Mouse (Mus musculus) hindbrain, embryonic 15.5 days (tissue): ENCODE data around the gene Med13l. TPM values are rescaled to one million over a fixed set of nuclear protein-coding genes. Genes with fewer than 3 reads are reported as not detected.

Experiments
- ATAC-seq: fragments of 200-750 bp; cut with Nextera tagmentation; 2 replicates; pipeline ENCODE4 v1.8.0; 2017; ENCODE audit warnings: low read depth, moderate number of reproducible peaks, moderate TSS enrichment; ENCODE audit not compliant: low FRiP score
- H3K27ac ChIP-seq: fragments of 300-500 bp; sonication (generic); replicated peaks from 2 replicates; pipeline ENCODE4 v1.5.1; 2015; ENCODE audit warnings: mild to moderate bottlenecking, inconsistent platforms
- H3K27me3 ChIP-seq: fragments of 300-500 bp; sonication (generic); 2 replicates; pipeline ENCODE4 v1.6.1; 2015; ENCODE audit warnings: control low read depth, inconsistent platforms
- H3K36me3 ChIP-seq: fragments of 300-500 bp; sonication (generic); 2 replicates; pipeline ENCODE4 v1.6.1; 2015; ENCODE audit warnings: control low read depth, inconsistent platforms
- H3K4me1 ChIP-seq: fragments of 300-500 bp; sonication (generic); replicated peaks from 2 replicates; pipeline ENCODE4 v1.6.1; 2015; ENCODE audit warnings: control low read depth, inconsistent platforms
- H3K4me2 ChIP-seq: fragments of 300-500 bp; sonication (generic); 2 replicates; pipeline ENCODE4 v1.6.1; 2015; ENCODE audit warnings: moderate library complexity, mild to moderate bottlenecking, inconsistent platforms
- H3K4me3 ChIP-seq: fragments of 300-500 bp; sonication (generic); 2 replicates; pipeline ENCODE4 v1.5.1; 2015; ENCODE audit warnings: mild to moderate bottlenecking, inconsistent platforms
- H3K9ac ChIP-seq: fragments of 300-500 bp; sonication (generic); 2 replicates; pipeline ENCODE4 v1.6.1; 2015; ENCODE audit warnings: inconsistent platforms
- H3K9me3 ChIP-seq: fragments of 300-500 bp; sonication (generic); 2 replicates; pipeline ENCODE4 v1.6.1; 2016; ENCODE audit warnings: control low read depth, inconsistent platforms
- WGBS: fragments of 180-500 bp; shearing (Covaris S2); methylation state at CpG from one replicate; pipeline ENCODE4 v1.1.7; 2015; 5-methylcytosine and 5-hydroxymethylcytosine counted together
- polyA plus RNA-seq: library from polyadenylated mRNA; unstranded; fragments of >200 nt; fragmentation: Nextera tagmentation; extraction: Ambion mirVana; gene quantifications from 2 replicates; pipeline ENCODE4 v1.2.1, GENCODE M21; 2015

Med13l gene
- polyA plus RNA-seq, 1 experiment from 2014 or later, result 13.7 TPM

- Histone ChIP-seq H3K4me2 (no peak overlapping the region), H3K27ac (no peak overlapping the region), H3K36me3 (no peaks in the 10 kb centered on the region), H3K4me1 (peaks cover 65% of the 10 kb centered on the region), H3K27me3 (no peaks in the 10 kb centered on the region), H3K9ac (no peak overlapping the region), H3K9me3 (no peaks in the 10 kb centered on the region), H3K4me3 (no peak overlapping the region)
- no peak for ATAC-seq
- 48% methylated on average over 6 of the region's 6 CpGs for WGBS
Measured at GRCm38 (mm10) chr5:118598601-118599000, 38.1 kb downstream of the Med13l start.

GRCm38 (mm10) chr5:118601452-118601851 lies 41.0 kb downstream of the Med13l start:
- H3K27me3 ChIP-seq, result no peaks in the 10 kb centered on the region
- no peak overlapping the region for H3K9ac ChIP-seq
- no peak overlapping the region for H3K27ac ChIP-seq
- peaks cover 84% of the 10 kb centered on the region for H3K4me1 ChIP-seq
- no peak for ATAC-seq
- no peak overlapping the region for H3K4me2 ChIP-seq
- H3K36me3 ChIP-seq, result no peaks in the 10 kb centered on the region
- no peak overlapping the region for H3K4me3 ChIP-seq
- no peaks in the 10 kb centered on the region for H3K9me3 ChIP-seq
- 89% methylated on average over 4 of the region's 4 CpGs for WGBS

- Histone ChIP-seq H3K36me3 (no peaks in the 10 kb centered on the region), H3K4me2 (no peak overlapping the region), H3K9me3 (no peaks in the 10 kb centered on the region), H3K27ac (no peak overlapping the region), H3K9ac (no peak overlapping the region), H3K27me3 (no peaks in the 10 kb centered on the region), H3K4me1 (peaks cover 83% of the 10 kb centered on the region), H3K4me3 (no peak overlapping the region)
- 66% methylated on average over 7 of the region's 7 CpGs for WGBS
- ATAC-seq, result no peak
Measured at GRCm38 (mm10) chr5:118602706-118603105, 42.2 kb downstream of the Med13l start.

GRCm38 (mm10) chr5:118605424-118606067 lies 45.1 kb downstream of the Med13l start:
- WGBS, result 78% methylated on average over 11 of the region's 11 CpGs
- H3K36me3 ChIP-seq, result no peaks in the 10 kb centered on the region
- no peak overlapping the region for H3K4me2 ChIP-seq
- H3K4me1 ChIP-seq, result peaks cover 74% of the 10 kb centered on the region
- no peak overlapping the region for H3K27ac ChIP-seq
- no peaks in the 10 kb centered on the region for H3K9me3 ChIP-seq
- no peaks in the 10 kb centered on the region for H3K27me3 ChIP-seq
- ATAC-seq, result no peak
- H3K9ac ChIP-seq, result no peak overlapping the region
- H3K4me3 ChIP-seq, result no peak overlapping the region

GRCm38 (mm10) chr5:118606636-118607035 lies 46.2 kb downstream of the Med13l start:
- H3K36me3 ChIP-seq, result no peaks in the 10 kb centered on the region
- no peak overlapping the region for H3K9ac ChIP-seq
- H3K4me2 ChIP-seq, result no peak overlapping the region
- no peak overlapping the region for H3K4me3 ChIP-seq
- peaks cover 75% of the 10 kb centered on the region for H3K4me1 ChIP-seq
- peak; percentile 36; the same call in 1 of the 2 replicates for ATAC-seq
- H3K9me3 ChIP-seq, result no peaks in the 10 kb centered on the region
- WGBS, result 70% methylated on average over 13 of the region's 13 CpGs
- H3K27me3 ChIP-seq, result no peaks in the 10 kb centered on the region
- H3K27ac ChIP-seq, result no peak overlapping the region

- Histone ChIP-seq H3K4me1 (peaks cover 69% of the 10 kb centered on the region), H3K36me3 (no peaks in the 10 kb centered on the region), H3K27me3 (no peaks in the 10 kb centered on the region), H3K9ac (no peak overlapping the region), H3K27ac (no peak overlapping the region; the same call in 1 of the 2 replicates), H3K9me3 (no peaks in the 10 kb centered on the region), H3K4me3 (no peak overlapping the region), H3K4me2 (no peak overlapping the region)
- WGBS, result 95% methylated on average over 1 of the region's 1 CpGs
- no peak for ATAC-seq
Measured at GRCm38 (mm10) chr5:118607900-118608299, 47.4 kb downstream of the Med13l start.

GRCm38 (mm10) chr5:118610468-118610867 lies 50.0 kb downstream of the Med13l start:
- Histone ChIP-seq H3K36me3 (no peaks in the 10 kb centered on the region), H3K4me3 (no peak overlapping the region), H3K9me3 (no peaks in the 10 kb centered on the region), H3K4me2 (no peak overlapping the region), H3K4me1 (peaks cover 76% of the 10 kb centered on the region), H3K9ac (no peak overlapping the region), H3K27me3 (no peaks in the 10 kb centered on the region), H3K27ac (no peak overlapping the region)
- WGBS, result 64% methylated on average over 5 of the region's 5 CpGs
- ATAC-seq, result no peak

- Histone ChIP-seq H3K4me2 (no peak overlapping the region), H3K36me3 (no peaks in the 10 kb centered on the region), H3K9ac (no peak overlapping the region), H3K27me3 (no peaks in the 10 kb centered on the region), H3K27ac (no peak overlapping the region), H3K4me1 (peaks cover 67% of the 10 kb centered on the region), H3K9me3 (no peaks in the 10 kb centered on the region), H3K4me3 (no peak overlapping the region)
- WGBS, result 78% methylated on average over 13 of the region's 13 CpGs
- no peak; the same call in 1 of the 2 replicates for ATAC-seq
Measured at GRCm38 (mm10) chr5:118612956-118613631, 52.6 kb downstream of the Med13l start.

GRCm38 (mm10) chr5:118613704-118614103 lies 53.2 kb downstream of the Med13l start:
- Histone ChIP-seq H3K27ac (no peak overlapping the region), H3K4me1 (peaks cover 73% of the 10 kb centered on the region), H3K4me3 (no peak overlapping the region), H3K36me3 (no peaks in the 10 kb centered on the region), H3K4me2 (no peak overlapping the region), H3K9ac (no peak overlapping the region), H3K27me3 (no peaks in the 10 kb centered on the region), H3K9me3 (no peaks in the 10 kb centered on the region)
- no peak for ATAC-seq
- WGBS, result 43% methylated on average over 2 of the region's 2 CpGs

- Histone ChIP-seq H3K27me3 (no peaks in the 10 kb centered on the region), H3K4me2 (no peak overlapping the region), H3K9ac (no peak overlapping the region), H3K27ac (no peak overlapping the region), H3K4me3 (no peak overlapping the region), H3K36me3 (no peaks in the 10 kb centered on the region), H3K4me1 (peaks cover 75% of the 10 kb centered on the region), H3K9me3 (no peaks in the 10 kb centered on the region)
- 44% methylated on average over 8 of the region's 8 CpGs for WGBS
- no peak for ATAC-seq
Measured at GRCm38 (mm10) chr5:118614116-118614515, 53.6 kb downstream of the Med13l start.

- Histone ChIP-seq H3K36me3 (no peaks in the 10 kb centered on the region), H3K4me2 (no peak overlapping the region), H3K4me1 (peaks cover 75% of the 10 kb centered on the region), H3K9me3 (no peaks in the 10 kb centered on the region), H3K9ac (no peak overlapping the region), H3K27ac (no peak overlapping the region), H3K4me3 (no peak overlapping the region), H3K27me3 (no peaks in the 10 kb centered on the region)
- no peak for ATAC-seq
- 64% methylated on average over 2 of the region's 2 CpGs for WGBS
Measured at GRCm38 (mm10) chr5:118614571-118614981, 54.1 kb downstream of the Med13l start.

- whole genome bisulfite sequencing, result 16% methylated on average over 12 of the region's 12 CpGs
- peak overlapping the region; percentile 36 for H3K4me2 ChIP-seq
- H3K9ac ChIP-seq, result no peak overlapping the region; the same call in 1 of the 2 replicates
- peaks cover 74% of the 10 kb centered on the region for H3K4me1 ChIP-seq
- peak overlapping the region; percentile 46 for H3K27ac ChIP-seq
- no peaks in the 10 kb centered on the region for H3K36me3 ChIP-seq
- no peak overlapping the region for H3K4me3 ChIP-seq
- ATAC-seq, result no peak
- no peaks in the 10 kb centered on the region for H3K27me3 ChIP-seq
- H3K9me3 ChIP-seq, result no peaks in the 10 kb centered on the region
Measured at GRCm38 (mm10) chr5:118618963-118619610, 58.6 kb downstream of the Med13l start.
